Mouse (Mus musculus): ENCODE measurements at regions not wholly inside any gene's neighbourhood (a gene's known extent, or its start where the extent isn't known, plus 50 kb on each side); places are given as distances from the start of the nearest gene placed in this dataset.

GRCm38 (mm10) chr15:87349533-87350247, 194.4 kb upstream of the Fam19a5 start:
- Histone ChIP-seq H3K4me3 (no peak overlapping the region), H3K27ac (no peak overlapping the region)
- DNase-seq, result no peak
- intact Hi-C loops (cut with DNase I), result no loop called here
- no peak for TF ChIP-seq CTCF (IDR thresholded peaks at IDR 0.05)

- TF ChIP-seq CTCF (IDR thresholded peaks at IDR 0.05), result no peak
- no peak for DNase-seq
Observed at GRCm38 (mm10) chr15:87352812-87353211, 191.3 kb upstream of the Fam19a5 start.

GRCm38 (mm10) chr15:87353886-87354285, 190.2 kb upstream of the Fam19a5 start:
- DNase-seq, result no peak
- TF ChIP-seq CTCF (IDR thresholded peaks at IDR 0.05), result no peak
- H3K27ac ChIP-seq, result no peak overlapping the region
- intact Hi-C loops (cut with DNase I), result no loop called here
- no peak overlapping the region for H3K4me3 ChIP-seq

More at GRCm38 (mm10) chr15:87352812-87353211, 191.3 kb upstream of the Fam19a5 start:
- H3K4me3 ChIP-seq, result no peak overlapping the region
- intact Hi-C loops (cut with DNase I), result no loop called here
- H3K27ac ChIP-seq, result no peak overlapping the region

- DNase-seq, result no peak
- intact Hi-C loops (cut with DNase I), result no loop called here
- TF ChIP-seq CTCF (IDR thresholded peaks at IDR 0.05), result no peak
- no peak overlapping the region for H3K27ac ChIP-seq
- H3K4me3 ChIP-seq, result no peak overlapping the region
Observed at GRCm38 (mm10) chr15:87360457-87360856, 183.6 kb upstream of the Fam19a5 start.

- TF ChIP-seq CTCF (IDR thresholded peaks at IDR 0.05), result peak; percentile 43
- Histone ChIP-seq H3K4me3 (no peak overlapping the region), H3K27ac (no peak overlapping the region)
- intact Hi-C loops (cut with DNase I), result no loop called here
- no peak for DNase-seq
Observed at GRCm38 (mm10) chr15:87365712-87366361, 178.3 kb upstream of the Fam19a5 start.

- H3K27ac ChIP-seq, result no peak overlapping the region
- intact Hi-C loops (cut with DNase I), result no loop called here
- peak; percentile 37; the same call in 1 of the 2 replicates for TF ChIP-seq CTCF (IDR thresholded peaks at IDR 0.05)
- H3K4me3 ChIP-seq, result no peak overlapping the region
- DNase-seq, result no peak
Observed at GRCm38 (mm10) chr15:87367381-87367780, 176.7 kb upstream of the Fam19a5 start.

GRCm38 (mm10) chr15:87369381-87369780, 174.7 kb upstream of the Fam19a5 start:
- TF ChIP-seq CTCF (IDR thresholded peaks at IDR 0.05), result no peak
- Histone ChIP-seq H3K4me3 (no peak overlapping the region), H3K27ac (no peak overlapping the region)
- DNase-seq, result no peak
- intact Hi-C loops (cut with DNase I), result no loop called here

GRCm38 (mm10) chr15:87369836-87370235, 174.3 kb upstream of the Fam19a5 start:
- intact Hi-C loops (cut with DNase I), result no loop called here
- DNase-seq, result no peak
- TF ChIP-seq CTCF (IDR thresholded peaks at IDR 0.05), result no peak
- Histone ChIP-seq H3K4me3 (no peak overlapping the region), H3K27ac (no peak overlapping the region)

GRCm38 (mm10) chr15:87370761-87371160, 173.3 kb upstream of the Fam19a5 start:
- intact Hi-C loops (cut with DNase I), result no loop called here
- DNase-seq, result no peak
- no peak overlapping the region for H3K4me3 ChIP-seq
- no peak overlapping the region for H3K27ac ChIP-seq
- TF ChIP-seq CTCF (IDR thresholded peaks at IDR 0.05), result no peak

GRCm38 (mm10) chr15:87374670-87375069, 169.4 kb upstream of the Fam19a5 start:
- TF ChIP-seq CTCF (IDR thresholded peaks at IDR 0.05), result no peak
- H3K4me3 ChIP-seq, result no peak overlapping the region
- DNase-seq, result no peak
- H3K27ac ChIP-seq, result no peak overlapping the region
- intact Hi-C loops (cut with DNase I), result no loop called here

- Histone ChIP-seq H3K4me3 (no peak overlapping the region), H3K27ac (no peak overlapping the region)
- intact Hi-C loops (cut with DNase I), result no loop called here
- no peak for TF ChIP-seq CTCF (IDR thresholded peaks at IDR 0.05)
- no peak for DNase-seq
Observed at GRCm38 (mm10) chr15:87375596-87376194, 168.4 kb upstream of the Fam19a5 start.

- Histone ChIP-seq H3K27ac (no peak overlapping the region), H3K4me3 (no peak overlapping the region)
- no peak for TF ChIP-seq CTCF (IDR thresholded peaks at IDR 0.05)
- intact Hi-C loops (cut with DNase I), result no loop called here
- DNase-seq, result no peak
Observed at GRCm38 (mm10) chr15:87383551-87384265, 160.4 kb upstream of the Fam19a5 start.
